Mouse (Mus musculus) CD4-positive, CD25-positive, alpha-beta regulatory T cell, adult 9 weeks (primary cell): ENCODE results near the gene Rasd1. TPM values are rescaled to one million over a fixed set of nuclear protein-coding genes. Genes with fewer than 3 reads are reported as not detected.

Experiments used
- polyA plus RNA-seq: library from polyadenylated mRNA; unstranded; fragments of 100-300 nt; shearing (Covaris generic); gene quantifications from one replicate; pipeline ENCODE4 v1.2.1, GENCODE M21; 2017

Gene Rasd1
- polyA plus RNA-seq = not detected

DNA sequence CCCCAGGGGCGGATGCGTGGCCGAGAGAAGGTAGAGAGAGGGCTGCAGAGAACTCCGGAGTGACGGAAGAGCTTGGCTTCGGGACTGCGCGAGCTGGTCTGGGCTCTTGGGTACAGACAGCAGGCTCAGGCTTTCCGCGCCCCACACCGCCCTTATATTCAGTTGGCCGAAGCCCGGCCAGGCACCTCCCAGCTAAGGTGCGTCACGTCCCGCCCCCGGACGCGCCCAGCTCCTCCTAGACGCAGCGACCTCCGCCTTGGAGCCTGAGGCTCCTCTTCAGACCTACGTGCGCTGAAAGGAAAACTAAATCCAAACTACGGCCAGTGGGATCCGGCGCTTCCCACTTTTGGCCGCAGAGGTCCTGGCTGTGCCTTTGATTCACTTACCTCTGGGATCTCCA lies at the start of gene Rasd1:
Gene Rasd1 (minus strand): TSS at position 127 of the 400 bp plus-strand sequence.

GRCm38 (mm10) chr11:59947752-59948400 lies 16.9 kb downstream of the Rasd1 start, which contains the start of gene Med9:
Med9 (plus strand) TSS chr11:59948206.

Other genes with a start within 250 kb of the Rasd1 start
- gene Pld6, start 177.3 kb downstream of the Rasd1 start, polyA plus RNA-seq = not detected
- 73.4 TPM for gene Flcn, start 154.9 kb downstream of the Rasd1 start, polyA plus RNA-seq
- gene Nt5m, start 125.5 kb downstream of the Rasd1 start, polyA plus RNA-seq = 12.9 TPM
- gene Cops3, start 125.1 kb downstream of the Rasd1 start, polyA plus RNA-seq = 112 TPM
- gene Med9, start 16.7 kb downstream of the Rasd1 start, polyA plus RNA-seq = 7.4 TPM
- gene Pemt, start 81.5 kb upstream of the Rasd1 start, polyA plus RNA-seq = 2.8 TPM
- gene Rai1, start 140.1 kb upstream of the Rasd1 start, polyA plus RNA-seq = 9.9 TPM